Mouse (Mus musculus): ENCODE data around the gene Pgls. TPM values are rescaled to one million over a fixed set of nuclear protein-coding genes. Genes with fewer than 3 reads are reported as not detected.

Gene Pgls
- total RNA-seq, 4 experiments from 2014 or later = 28.7 to 31.1 (median 29.3) TPM

- DNase-seq (ENCODE audit: low spot score in 2 of 2) = no peak
Observed at GRCm38 (mm10) chr8:71598375-71598774, 6.4 kb downstream of the Pgls start.

- no peak for DNase-seq (ENCODE audit: low spot score in 2 of 2)
Observed at GRCm38 (mm10) chr8:71598841-71599240, 6.9 kb downstream of the Pgls start.

GRCm38 (mm10) chr8:71601939-71602665 lies 10.1 kb downstream of the Pgls start:
- no peak for DNase-seq (ENCODE audit: low spot score in 2 of 2)

- peak in 1 of 2 experiments; percentile 53 for DNase-seq (ENCODE audit: low spot score in 2 of 2)
Observed at GRCm38 (mm10) chr8:71602666-71603334, 10.8 kb downstream of the Pgls start.

- DNase-seq (ENCODE audit: low spot score in 2 of 2) = no peak
Observed at GRCm38 (mm10) chr8:71604021-71604420, 12.0 kb downstream of the Pgls start.

- DNase-seq (ENCODE audit: low spot score in 2 of 2) = peak; percentile 86 to 99
Observed at GRCm38 (mm10) chr8:71610822-71611651, 19.1 kb downstream of the Pgls start, which contains the start of gene Colgalt1. Gene Colgalt1 (plus strand): TSS chr8:71610998.

GRCm38 (mm10) chr8:71612141-71612540 lies 20.2 kb downstream of the Pgls start:
- no peak for DNase-seq (ENCODE audit: low spot score in 2 of 2)

- no peak for DNase-seq (ENCODE audit: low spot score in 2 of 2)
Observed at GRCm38 (mm10) chr8:71613418-71613817, 21.4 kb downstream of the Pgls start.

- DNase-seq (ENCODE audit: low spot score in 2 of 2) = no peak
Observed at GRCm38 (mm10) chr8:71619786-71620185, 27.8 kb downstream of the Pgls start.

- no peak for DNase-seq (ENCODE audit: low spot score in 2 of 2)
Observed at GRCm38 (mm10) chr8:71625088-71625487, 33.1 kb downstream of the Pgls start.

GRCm38 (mm10) chr8:71626753-71627152 lies 34.8 kb downstream of the Pgls start:
- DNase-seq (ENCODE audit: low spot score in 2 of 2) = no peak

GRCm38 (mm10) chr8:71627265-71628099 lies 35.5 kb downstream of the Pgls start:
- DNase-seq (ENCODE audit: low spot score in 2 of 2) = no peak

GRCm38 (mm10) chr8:71628396-71629095 lies 36.6 kb downstream of the Pgls start:
- no peak for DNase-seq (ENCODE audit: low spot score in 2 of 2)

GRCm38 (mm10) chr8:71629096-71629697 lies 37.2 kb downstream of the Pgls start:
- DNase-seq (ENCODE audit: low spot score in 2 of 2) = peak; percentile 81 to 92

- DNase-seq (ENCODE audit: low spot score in 2 of 2) = no peak
Observed at GRCm38 (mm10) chr8:71629781-71630212, 37.8 kb downstream of the Pgls start.

- DNase-seq (ENCODE audit: low spot score in 2 of 2) = no peak
Observed at GRCm38 (mm10) chr8:71630761-71631160, 38.8 kb downstream of the Pgls start.

GRCm38 (mm10) chr8:71631897-71632296 lies 39.9 kb downstream of the Pgls start:
- DNase-seq (ENCODE audit: low spot score in 2 of 2) = no peak

GRCm38 (mm10) chr8:71633164-71633563 lies 41.2 kb downstream of the Pgls start:
- no peak for DNase-seq (ENCODE audit: low spot score in 2 of 2)

GRCm38 (mm10) chr8:71633981-71634667 lies 42.1 kb downstream of the Pgls start:
- no peak for DNase-seq (ENCODE audit: low spot score in 2 of 2)

All from left cerebral cortex, adult 8-10 months (tissue).